Mouse (Mus musculus) brain, embryonic 14.5 days (tissue): ENCODE measurements around the gene Fam83c. TPM values are rescaled to one million over a fixed set of nuclear protein-coding genes. Genes with fewer than 3 reads are reported as not detected.

Experiments
- DNase-seq: peaks from one replicate; pipeline ENCODE4 v3.0.0-alpha.2; 2011; ENCODE audit warnings: low read depth
- CTCF ChIP-seq: fragments of 200-500 bp; IDR thresholded peaks from 2 replicates; pipeline ENCODE4 v1.5.1; 2012; ENCODE audit warnings: inconsistent platforms, mild to moderate bottlenecking, moderate library complexity, borderline replicate concordance; ENCODE audit not compliant: insufficient read depth, insufficient read length; ENCODE audit errors: extremely low read depth
- POLR2A ChIP-seq: fragments of 200-500 bp; IDR thresholded peaks from 2 replicates; pipeline ENCODE4 v1.6.1; 2012; ENCODE audit warnings: mild to moderate bottlenecking, inconsistent platforms, borderline replicate concordance; ENCODE audit not compliant: poor library complexity, insufficient read depth, insufficient read length, severe bottlenecking; ENCODE audit errors: extremely low read depth
- polyA plus RNA-seq: library from polyadenylated mRNA; depleted of rRNA; stranded (reverse); fragments of >200 nt; gene quantifications from 2 replicates; pipeline ENCODE4 v1.2.3, GENCODE M21; 2012

The Fam83c gene
- polyA plus RNA-seq, 1 experiment: 0.04 TPM

- no peak for TF ChIP-seq CTCF
- no peak for TF ChIP-seq POLR2A
- no peak for DNase-seq
Observed at GRCm38 (mm10) chr2:155820779-155821178, 13.9 kb downstream of the Fam83c start.

DNA sequence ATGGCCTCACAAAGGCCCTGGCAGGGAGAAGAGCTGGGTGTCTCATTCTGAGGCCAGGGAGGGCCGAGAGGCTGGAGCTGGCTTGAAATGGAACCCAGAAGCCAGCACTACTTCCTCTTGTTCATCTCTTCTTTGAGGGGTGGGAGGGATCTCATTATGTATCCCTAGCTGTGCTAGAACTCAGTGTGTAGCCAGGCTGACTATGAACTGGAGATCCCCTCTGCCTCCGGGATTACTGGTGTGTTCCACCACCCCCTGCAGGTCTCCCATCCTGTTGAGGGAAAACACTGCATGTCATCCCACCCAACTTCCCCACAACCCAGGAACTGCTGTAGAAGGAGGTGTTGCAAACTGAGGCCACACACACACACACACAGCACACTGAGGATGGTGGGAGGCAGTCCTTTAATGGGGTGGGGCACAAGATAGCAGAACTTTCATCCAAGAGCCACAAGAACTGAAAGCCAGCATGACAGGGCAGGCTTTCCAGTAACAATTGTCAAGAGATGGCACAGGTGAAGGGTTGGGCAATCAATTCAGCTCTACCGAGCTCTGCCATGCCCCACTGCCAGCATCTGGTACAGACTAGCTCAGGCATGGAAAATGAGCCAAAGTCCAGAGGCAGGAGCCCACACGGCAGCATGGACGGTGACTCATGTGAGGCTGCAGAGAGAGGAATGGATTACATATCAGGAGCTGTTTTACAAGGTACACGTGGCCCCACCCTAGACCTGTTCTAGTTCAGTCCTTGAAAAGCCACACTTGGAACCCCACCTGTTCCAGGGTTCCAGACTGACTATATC is 15.0 kb downstream of the Fam83c start:
- no peak for TF ChIP-seq CTCF
- no peak for TF ChIP-seq POLR2A
- DNase-seq: no peak

GRCm38 (mm10) chr2:155819392-155819448 is 15.4 kb downstream of the Fam83c start, which contains the start of gene BC029722:
Gene BC029722 (minus strand): TSS chr2:155819426.
- DNase-seq: no peak
- TF ChIP-seq POLR2A (no peak), CTCF (no peak)

DNA sequence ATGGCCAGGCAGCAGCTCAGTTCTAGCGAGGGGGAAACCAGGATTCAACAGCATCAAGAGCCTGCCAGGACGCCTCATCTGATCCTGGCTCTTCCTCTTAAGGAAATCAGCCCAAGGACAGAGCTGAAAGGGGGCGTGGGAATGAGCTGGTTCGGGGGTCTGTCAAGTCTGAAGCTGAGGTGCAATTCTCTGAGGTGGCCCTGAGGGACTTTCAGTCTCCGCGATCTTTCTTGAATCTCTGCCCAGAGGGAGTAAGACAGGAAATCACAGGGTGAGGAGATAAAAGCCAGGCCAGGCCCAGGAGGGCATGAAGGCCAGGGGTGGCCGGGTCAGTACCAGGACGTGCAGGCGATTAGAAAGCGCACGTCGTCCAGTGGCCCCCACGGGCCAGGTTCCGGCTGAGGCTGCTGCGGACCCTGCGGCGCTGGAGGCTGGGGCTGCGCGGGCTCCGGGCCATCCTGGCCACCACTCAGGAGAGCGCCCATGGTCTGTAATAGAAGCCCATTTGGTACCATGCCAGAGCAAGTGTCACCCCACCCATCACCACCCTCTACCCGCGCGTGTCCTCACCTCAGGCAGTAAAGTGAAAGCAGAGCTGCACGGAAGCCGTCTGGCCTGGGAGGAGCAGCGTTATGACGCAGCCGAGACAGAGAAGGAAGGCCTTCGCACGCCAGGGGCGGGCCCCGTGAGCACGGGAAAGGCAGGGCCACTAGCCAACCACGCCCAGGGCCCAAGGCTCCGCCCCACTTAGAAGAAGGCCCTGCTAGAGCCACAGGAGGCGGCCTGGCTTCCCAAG is 15.9 kb downstream of the Fam83c start:
- peak; percentile 95 for DNase-seq
- TF ChIP-seq CTCF (no peak), POLR2A (0 out of 2 replicates have a peak, but pooled peaks have one; percentile 9)

DNA sequence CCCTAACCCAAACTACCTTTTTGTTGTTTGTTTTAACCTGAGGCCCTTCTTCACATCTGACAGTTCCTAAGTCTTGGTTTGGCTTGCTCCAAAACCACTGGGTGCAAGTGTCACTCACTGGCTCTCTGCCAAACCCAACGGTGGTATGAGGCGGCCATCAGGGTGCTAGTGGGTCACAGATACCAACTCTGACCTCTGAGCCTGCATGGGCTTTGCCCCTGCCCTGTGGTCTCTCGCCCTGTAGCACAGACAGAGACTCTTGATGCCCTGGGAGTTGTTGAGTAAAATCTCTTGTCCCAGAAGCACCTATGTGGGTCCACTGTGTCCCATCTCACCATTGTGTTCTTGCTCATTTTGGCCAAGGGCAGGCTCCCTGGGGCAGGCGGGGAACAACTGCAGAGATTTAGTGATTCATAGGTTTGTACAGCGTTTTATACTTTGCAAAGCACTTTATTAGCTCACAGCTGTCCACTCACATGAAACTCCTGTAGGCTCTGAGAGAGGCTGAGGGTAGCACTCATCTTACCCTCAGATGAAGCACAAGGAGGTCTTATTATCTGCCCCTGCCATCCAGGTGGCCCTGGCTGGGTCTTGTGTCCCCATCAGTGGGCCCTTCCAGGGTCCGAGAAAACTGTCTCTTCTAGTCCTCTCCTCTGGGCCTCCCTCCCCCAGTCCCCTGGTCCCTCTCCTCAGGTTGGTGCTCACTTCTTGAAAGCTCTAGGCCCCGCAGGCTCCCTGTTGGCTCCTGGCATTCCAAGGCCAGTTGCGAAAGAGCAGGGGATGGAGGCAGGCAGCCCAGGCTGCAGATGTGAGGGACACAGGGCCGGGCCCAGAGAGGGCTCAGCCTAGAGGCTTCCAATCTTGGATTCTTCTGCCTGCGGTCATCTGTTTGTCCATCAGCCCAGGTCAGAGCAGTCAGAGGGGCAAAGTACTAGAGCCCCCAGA is 17.1 kb downstream of the Fam83c start:
- TF ChIP-seq CTCF (no peak), POLR2A (no peak)
- no peak for DNase-seq

- TF ChIP-seq POLR2A (no peak), CTCF (no peak)
- DNase-seq: no peak
Observed at GRCm38 (mm10) chr2:155816179-155816578, 18.5 kb downstream of the Fam83c start.

DNA sequence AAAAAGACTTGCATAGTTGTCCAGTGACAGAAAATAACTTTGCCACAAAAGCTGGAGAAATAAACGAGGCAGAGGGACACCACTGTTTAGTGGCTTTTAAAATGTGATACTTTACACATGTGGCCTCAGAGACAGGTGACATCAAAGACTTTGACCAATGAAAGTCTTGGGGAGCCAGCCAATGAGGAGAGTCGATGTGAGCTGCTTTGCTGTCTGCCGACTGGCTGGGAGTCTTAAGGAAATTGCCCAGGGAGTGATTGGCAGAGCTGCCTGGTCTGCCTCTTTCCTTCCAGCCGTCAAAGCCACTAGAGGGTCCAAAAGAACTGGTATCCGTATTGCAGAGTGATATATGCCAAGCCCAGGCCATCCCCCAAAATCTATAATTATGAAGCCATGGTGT is 19.8 kb downstream of the Fam83c start:
- TF ChIP-seq CTCF (no peak), POLR2A (no peak)
- peak; percentile 27 for DNase-seq

DNA sequence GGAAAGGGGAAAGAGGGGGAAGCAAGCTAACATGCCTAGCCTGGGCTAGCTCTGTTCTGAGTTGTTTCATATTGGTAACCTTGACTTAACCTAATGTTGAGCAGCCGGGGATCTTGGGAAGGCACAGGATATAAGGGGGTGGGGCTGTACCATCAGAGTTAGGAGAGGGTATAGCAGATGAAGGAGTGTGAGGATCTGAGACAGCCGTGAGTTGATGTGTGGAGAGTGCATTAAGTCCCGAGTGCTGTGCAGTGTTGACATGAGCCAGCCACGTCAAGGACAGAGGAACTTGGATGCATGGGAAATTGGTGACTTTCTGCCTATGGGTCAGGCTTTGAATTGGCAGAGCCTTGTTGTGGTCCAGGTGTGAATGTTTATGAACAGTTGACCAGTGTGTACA is 22.0 kb downstream of the Fam83c start:
- no peak for TF ChIP-seq CTCF
- no peak for TF ChIP-seq POLR2A
- DNase-seq: no peak

- peak; percentile 96 for TF ChIP-seq CTCF
- no peak for TF ChIP-seq POLR2A
- DNase-seq: peak; percentile 75
Observed at GRCm38 (mm10) chr2:155811821-155812396, 22.7 kb downstream of the Fam83c start.

DNA sequence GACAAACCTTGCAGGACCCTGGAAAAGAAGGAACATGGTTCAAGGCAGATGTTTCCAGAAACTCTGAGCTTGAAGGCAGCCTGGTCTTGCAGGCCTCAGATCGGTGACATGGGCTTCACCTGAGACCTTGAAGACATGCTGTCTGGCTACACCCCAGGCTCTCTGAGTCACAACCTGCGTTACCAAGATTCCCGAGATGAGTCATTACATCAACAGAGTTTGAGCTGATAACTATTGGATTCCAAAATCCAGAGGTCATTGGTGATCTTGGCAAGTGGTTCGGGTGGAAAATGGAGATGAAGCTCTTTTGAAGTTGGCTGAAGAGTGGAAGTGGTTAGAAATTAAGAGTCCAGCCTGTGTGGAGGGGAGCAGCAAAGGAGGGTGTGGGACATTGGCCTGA is 25.0 kb downstream of the Fam83c start:
- TF ChIP-seq POLR2A: no peak
- no peak for TF ChIP-seq CTCF
- DNase-seq: no peak

- DNase-seq: no peak
- no peak for TF ChIP-seq POLR2A
- TF ChIP-seq CTCF: no peak
Observed at GRCm38 (mm10) chr2:155807408-155807807, 27.2 kb downstream of the Fam83c start.

GRCm38 (mm10) chr2:155806548-155806947 is 28.1 kb downstream of the Fam83c start:
- TF ChIP-seq CTCF (no peak), POLR2A (no peak)
- no peak for DNase-seq
